ENCODE assay signal across 8 mouse cellular contexts in genomic region chr11:33148338-33149087, GRCm38 (mm10). TPM values are rescaled to one million over a fixed set of nuclear protein-coding genes. Genes with fewer than 3 reads are reported as not detected.
DNase-seq lines count a peak whose midpoint lies in the region; ATAC-seq and TF ChIP-seq lines count a peak whose summit lies in the region.

No protein-coding gene starts in this region.

- intact Hi-C loops in gastrocnemius, postnatal 14 days (cut with DNase I; ENCODE audit: low total_unique reads), result loop anchor here (10.0 kb wide), 2 partner anchors 344 to 524 kb away; no protein-coding TSS in a partner anchor
- intact Hi-C loops in left cerebral cortex, postnatal 10 days (cut with DNase I), result loop anchor here (5.0 kb wide), 2 partner anchors 431 to 966 kb away; no protein-coding TSS in a partner anchor

- H3K27ac ChIP-seq in cortical plate, adult 2 months (ENCODE audit: insufficient read depth, low read length), result no peak overlapping the region

- peak; percentile 83 for TF ChIP-seq CTCF in cortical plate, adult 2 months (IDR thresholded peaks at IDR 0.05; ENCODE audit: extremely low read depth, insufficient read depth, low read length)

- no peak for TF ChIP-seq POLR2A in cortical plate, adult 2 months (IDR thresholded peaks at IDR 0.05; ENCODE audit: extremely low read depth, insufficient read depth, low read length)

- no peak for ATAC-seq in erythroblast, adult 5-6 weeks (replicated peaks; ENCODE audit: low FRiP score, poor library complexity, severe bottlenecking)
- ATAC-seq in megakaryocyte progenitor cell, adult 5-6 weeks (replicated peaks; ENCODE audit: poor library complexity), result peak; percentile 68

- peaks cover 45% of the 10 kb centered on the region for H3K36me3 ChIP-seq in erythroblast, embryonic 14.5 days (ENCODE audit: control insufficient read depth)

- H3K4me1 ChIP-seq in erythroblast, embryonic 14.5 days (ENCODE audit: control insufficient read depth), result peaks cover 9% of the 10 kb centered on the region
- no peaks in the 10 kb centered on the region for H3K4me1 ChIP-seq in cortical plate, adult 2 months (ENCODE audit: control insufficient read depth, insufficient read depth, low read length)

- peaks cover 60% of the 10 kb centered on the region for H3K27me3 ChIP-seq in erythroblast, embryonic 14.5 days (ENCODE audit: control insufficient read depth)

- DNase-seq in gastrocnemius, postnatal 14 days, result peak; percentile 76
- DNase-seq in induced T-regulatory cell, adult 2 months (ENCODE audit: low read depth), result peak; percentile 87
- peak; percentile 74 to 75 for DNase-seq in left cerebral cortex, postnatal 10 days (ENCODE audit: extremely low spot score in 1 of 2, low spot score in 2 of 2)
- DNase-seq in right cerebral cortex, postnatal 25 days, result peak; percentile 67

- H3K9me3 ChIP-seq in erythroblast, embryonic 14.5 days (ENCODE audit: control insufficient read depth, low read length), result peaks cover 7% of the 10 kb centered on the region; the same call in 1 of the 2 replicates

- H3K4me3 ChIP-seq in erythroblast, embryonic 14.5 days (replicated peaks), result peak overlapping the region; percentile 29
- no peak overlapping the region for H3K4me3 ChIP-seq in cortical plate, adult 2 months (ENCODE audit: insufficient read depth, low read length)

RNA-seq across cellular contexts. Expression of gene Fgf18, which starts 1.3 kb away (rescaled TPM):
- not detected in 2 replicates for polyA plus RNA-seq in erythroblast, embryonic 14.5 days (2012)
- not detected in 2 replicates for total RNA-seq in erythroblast, adult 5-6 weeks (2015; ENCODE audit: low replicate concordance)
- not detected in 2 replicates for total RNA-seq in erythroblast, adult 5-6 weeks (2017; ENCODE audit: low replicate concordance)
- polyA plus RNA-seq in cortical plate, adult 2 months (2012; rRNA removed), result 1.8 and 2.0 TPM in 2 replicates
- 1 to 10 TPM; 1.9 to 5.6 TPM for total RNA-seq in gastrocnemius, postnatal 14 days (2021)
- total RNA-seq in left cerebral cortex, postnatal 10 days (2021), result 1 to 10 TPM; 5.8 to 7.0 TPM
- not detected in 2 replicates for total RNA-seq in megakaryocyte progenitor cell, adult 5-6 weeks (2015)
- total RNA-seq in megakaryocyte progenitor cell, adult 5-6 weeks (2017), result not detected in 2 replicates

RNA-seq across cellular contexts. Expression of gene Npm1, which starts 14.5 kb away (rescaled TPM):
- 4.4 and 5.8 TPM in 2 replicates for polyA plus RNA-seq in erythroblast, embryonic 14.5 days (2012)
- total RNA-seq in erythroblast, adult 5-6 weeks (2015; ENCODE audit: low replicate concordance), result 384 and 435 TPM in 2 replicates
- total RNA-seq in erythroblast, adult 5-6 weeks (2017; ENCODE audit: low replicate concordance), result 473 and 516 TPM in 2 replicates
- 178 and 182 TPM in 2 replicates for polyA plus RNA-seq in cortical plate, adult 2 months (2012; rRNA removed)
- 100 to 1,000 TPM; 136 to 145 TPM for total RNA-seq in gastrocnemius, postnatal 14 days (2021)
- 100 to 1,000 TPM; 202 to 219 TPM for total RNA-seq in left cerebral cortex, postnatal 10 days (2021)
- 2,919 and 2,971 TPM in 2 replicates for total RNA-seq in megakaryocyte progenitor cell, adult 5-6 weeks (2015)
- total RNA-seq in megakaryocyte progenitor cell, adult 5-6 weeks (2017), result 3,382 and 4,168 TPM in 2 replicates

RNA-seq across cellular contexts. Expression of gene Tlx3, which starts 54.9 kb away (rescaled TPM):
- polyA plus RNA-seq in erythroblast, embryonic 14.5 days (2012), result 0.09 TPM in 1 of 2 replicates, not detected in the other
- not detected in 2 replicates for total RNA-seq in erythroblast, adult 5-6 weeks (2015; ENCODE audit: low replicate concordance)
- not detected in 2 replicates for total RNA-seq in erythroblast, adult 5-6 weeks (2017; ENCODE audit: low replicate concordance)
- polyA plus RNA-seq in cortical plate, adult 2 months (2012; rRNA removed), result not detected in 2 replicates
- not detected for total RNA-seq in gastrocnemius, postnatal 14 days (2021)
- total RNA-seq in left cerebral cortex, postnatal 10 days (2021), result not detected
- not detected in 2 replicates for total RNA-seq in megakaryocyte progenitor cell, adult 5-6 weeks (2015)
- total RNA-seq in megakaryocyte progenitor cell, adult 5-6 weeks (2017), result not detected in 2 replicates

Comparison
In these comparisons a context has a peak if more than half of its experiments do, and no peak if none do; other contexts are left out.
1. RNA of gene Npm1, which starts 14.5 kb away (total RNA-seq): 2,919 to 4,168 TPM in megakaryocyte progenitor cell, adult 5-6 weeks; 384 to 516 TPM in erythroblast, adult 5-6 weeks, 202 to 219 TPM in left cerebral cortex, postnatal 10 days and 136 to 145 TPM in gastrocnemius, postnatal 14 days; every median in the first group is over 4 times any median in the second.
2. Peak in every context shown above with its lines, with median percentiles within 50 percentile points of each other: DNase-seq.